Mouse (Mus musculus) embryonic fibroblast, embryonic 13.5 days (primary cell): ENCODE data around the gene Mat2a.

Source experiments
- CTCF ChIP-seq: IDR thresholded peaks from 2 replicates; pipeline ENCODE4 v1.5.1; 2011; ENCODE audit warnings: mild to moderate bottlenecking, control low read depth, low read length, moderate library complexity, borderline replicate concordance; ENCODE audit not compliant: insufficient read depth
- POLR2A ChIP-seq: IDR thresholded peaks from 2 replicates; pipeline ENCODE4 v1.6.1; 2011; ENCODE audit warnings: low read depth, mild to moderate bottlenecking, control low read depth, low read length, moderate library complexity

- TF ChIP-seq CTCF (no peak), POLR2A (no peak)
Measured at GRCm38 (mm10) chr6:72418279-72418678, 21.1 kb downstream of the Mat2a start.
